Mouse (Mus musculus): ENCODE measurements at regions not wholly inside any gene's neighbourhood (a gene's known extent, or its start where the extent isn't known, plus 50 kb on each side); places are given as distances from the start of the nearest gene placed in this dataset.

GRCm38 (mm10) chr1:35715931-35716330 lies 352.3 kb upstream of the Hs6st1 start:
- TF ChIP-seq POLR2A (IDR thresholded peaks at IDR 0.05; ENCODE audit: insufficient read depth, low read depth, low read length) (no peak), CTCF (IDR thresholded peaks at IDR 0.05; ENCODE audit: insufficient read depth, low read depth, low read length) (no peak)

All from olfactory bulb, adult 2 months (tissue).